Mouse (Mus musculus) layer of hippocampus, adult 18-20 months (tissue): ENCODE results near the gene Ms4a5. TPM values are rescaled to one million over a fixed set of nuclear protein-coding genes. Genes with fewer than 3 reads are reported as not detected.

ENCODE experiments used
- DNase-seq, 2 experiments: peaks; one replicate each; pipeline ENCODE4 v3.0.0; 2022; ENCODE audit warnings: low spot score in 2 of 2
- total RNA-seq, 2 experiments: library from RNA; stranded (reverse); gene quantifications; 2 replicates each; pipeline ENCODE4 v1.2.3; 2021

Gene Ms4a5
- total RNA-seq, 2 experiments from 2014 or later, result not detected

DNA sequence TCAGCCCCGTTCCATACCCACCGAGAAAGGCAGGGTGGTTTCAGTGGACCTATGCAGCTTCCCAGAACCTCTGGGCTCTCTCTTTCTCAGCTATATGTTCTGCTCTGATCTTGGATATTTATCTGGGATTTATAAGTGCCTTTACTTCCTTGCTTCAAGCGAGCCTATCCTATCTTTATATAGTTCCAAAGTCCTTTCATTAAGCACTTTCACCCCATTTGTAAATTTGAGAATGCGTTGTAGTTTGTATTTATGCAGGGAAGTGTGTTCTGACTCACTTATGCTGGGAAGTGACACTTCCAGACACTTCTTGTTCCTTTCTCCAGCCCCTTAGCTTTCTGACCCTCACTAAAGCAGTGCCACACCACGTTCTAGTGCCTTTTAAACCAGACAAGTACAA is 51.3 kb downstream of the Ms4a5 start, which contains the start of gene Ms4a12:
Gene Ms4a12, minus strand, starts transcription at position 101 of the 400 bp plus-strand sequence.
- no peak for DNase-seq

Other genes with a start within 250 kb of the Ms4a5 start
- gene Ms4a8a, start 202.8 kb downstream of the Ms4a5 start, total RNA-seq, result under 1 TPM in 1 of 2 experiments, not detected in 1; 0.30 TPM
- not detected for gene 1700017D01Rik, start 153.0 kb downstream of the Ms4a5 start, total RNA-seq
- not detected for gene 1700025F22Rik, start 118.6 kb downstream of the Ms4a5 start, total RNA-seq
- gene Ms4a13, start 87.1 kb downstream of the Ms4a5 start, total RNA-seq, result not detected
- gene Ms4a12, start 51.4 kb downstream of the Ms4a5 start, total RNA-seq, result not detected
- not detected for gene Ms4a1, start 17.6 kb downstream of the Ms4a5 start, total RNA-seq
- not detected for gene Ms4a14, start 30.6 kb upstream of the Ms4a5 start, total RNA-seq
- under 1 TPM; 0.37 to 0.41 TPM for gene Ms4a7, start 52.3 kb upstream of the Ms4a5 start, total RNA-seq
- 1 to 10 TPM in 1 of 2 experiments, under 1 TPM in 1; 0.52 to 1.1 TPM for gene Ms4a4a, start 91.7 kb upstream of the Ms4a5 start, total RNA-seq
- gene Ms4a4c, start 120.9 kb upstream of the Ms4a5 start, total RNA-seq, result not detected
- not detected for gene Ms4a4b, start 159.7 kb upstream of the Ms4a5 start, total RNA-seq
- 1 to 10 TPM; 1.3 to 1.8 TPM for gene Ms4a6c, start 185.5 kb upstream of the Ms4a5 start, total RNA-seq
- under 1 TPM in 1 of 2 experiments, not detected in 1; 0.20 TPM for gene Gm8369, start 202.1 kb upstream of the Ms4a5 start, total RNA-seq
- 1 to 10 TPM; 1.2 to 2.1 TPM for gene Ms4a6b, start 232.6 kb upstream of the Ms4a5 start, total RNA-seq